Mouse (Mus musculus): ENCODE data around the gene Ska3. TPM values are rescaled to one million over a fixed set of nuclear protein-coding genes. Genes with fewer than 3 reads are reported as not detected.

The Ska3 gene
- polyA plus RNA-seq, 1 experiment from 2014 or later: 30.1 TPM

- no peak overlapping the region for H3K9ac ChIP-seq
- H3K36me3 ChIP-seq: no peaks in the 10 kb centered on the region
- H3K27ac ChIP-seq: no peak overlapping the region
- no peaks in the 10 kb centered on the region; the same call in 1 of the 2 replicates for H3K27me3 ChIP-seq (replicated peaks)
- 78% methylated on average over 9 of the region's 9 CpGs for WGBS (ENCODE audit: insufficient replicate concordance)
- H3K9me3 ChIP-seq (replicated peaks): no peaks in the 10 kb centered on the region
- no peak overlapping the region for H3K4me2 ChIP-seq
- no peak for ATAC-seq
- no peaks in the 10 kb centered on the region for H3K4me1 ChIP-seq
- no peak overlapping the region for H3K4me3 ChIP-seq
Measured at GRCm38 (mm10) chr14:57789759-57790158, 36.2 kb downstream of the Ska3 start.

GRCm38 (mm10) chr14:57789311-57789710 lies 36.7 kb downstream of the Ska3 start:
- H3K9me3 ChIP-seq (replicated peaks): no peaks in the 10 kb centered on the region
- no peaks in the 10 kb centered on the region for H3K36me3 ChIP-seq
- H3K4me1 ChIP-seq: no peaks in the 10 kb centered on the region
- ATAC-seq: no peak
- WGBS (ENCODE audit: insufficient replicate concordance): 78% methylated on average over 2 of the region's 2 CpGs
- no peak overlapping the region for H3K4me3 ChIP-seq
- no peaks in the 10 kb centered on the region; the same call in 1 of the 2 replicates for H3K27me3 ChIP-seq (replicated peaks)
- H3K4me2 ChIP-seq: no peak overlapping the region
- no peak overlapping the region for H3K27ac ChIP-seq
- no peak overlapping the region for H3K9ac ChIP-seq

GRCm38 (mm10) chr14:57787406-57787805 lies 38.6 kb downstream of the Ska3 start:
- Histone ChIP-seq H3K4me1 (no peaks in the 10 kb centered on the region), H3K9ac (no peak overlapping the region), H3K27me3 (replicated peaks) (no peaks in the 10 kb centered on the region; the same call in 1 of the 2 replicates), H3K4me2 (no peak overlapping the region), H3K9me3 (replicated peaks) (no peaks in the 10 kb centered on the region), H3K27ac (no peak overlapping the region), H3K4me3 (no peak overlapping the region), H3K36me3 (no peaks in the 10 kb centered on the region)
- no peak for ATAC-seq
- 51% methylated on average over 4 of the region's 4 CpGs for WGBS (ENCODE audit: insufficient replicate concordance)

GRCm38 (mm10) chr14:57772157-57772815 lies 53.7 kb downstream of the Ska3 start:
- H3K27ac ChIP-seq: no peak overlapping the region
- H3K4me3 ChIP-seq: no peak overlapping the region
- H3K27me3 ChIP-seq (replicated peaks): no peaks in the 10 kb centered on the region
- no peak overlapping the region for H3K4me2 ChIP-seq
- no peak for ATAC-seq
- 41% methylated on average over 6 of the region's 6 CpGs for WGBS (ENCODE audit: insufficient replicate concordance)
- H3K9ac ChIP-seq: no peak overlapping the region
- H3K9me3 ChIP-seq (replicated peaks): no peaks in the 10 kb centered on the region
- no peaks in the 10 kb centered on the region for H3K36me3 ChIP-seq
- no peaks in the 10 kb centered on the region for H3K4me1 ChIP-seq

- Histone ChIP-seq H3K4me2 (no peak overlapping the region), H3K27me3 (replicated peaks) (no peaks in the 10 kb centered on the region), H3K27ac (no peak overlapping the region), H3K9ac (no peak overlapping the region), H3K9me3 (replicated peaks) (no peaks in the 10 kb centered on the region), H3K4me1 (no peaks in the 10 kb centered on the region), H3K36me3 (no peaks in the 10 kb centered on the region), H3K4me3 (no peak overlapping the region)
- whole genome bisulfite sequencing (ENCODE audit: insufficient replicate concordance): 71% methylated on average over 5 of the region's 5 CpGs
- ATAC-seq: no peak
Measured at GRCm38 (mm10) chr14:57769102-57769501, 56.9 kb downstream of the Ska3 start.

GRCm38 (mm10) chr14:57760447-57761412 lies 65.3 kb downstream of the Ska3 start:
- ATAC-seq: no peak
- no peak overlapping the region for H3K9ac ChIP-seq
- H3K4me1 ChIP-seq: peaks cover 23% of the 10 kb centered on the region
- no peaks in the 10 kb centered on the region for H3K36me3 ChIP-seq
- 70% methylated on average over 10 of the region's 10 CpGs for WGBS (ENCODE audit: insufficient replicate concordance)
- no peak overlapping the region for H3K4me3 ChIP-seq
- H3K27me3 ChIP-seq (replicated peaks): no peaks in the 10 kb centered on the region; the same call in 1 of the 2 replicates
- no peak overlapping the region for H3K27ac ChIP-seq
- H3K9me3 ChIP-seq (replicated peaks): no peaks in the 10 kb centered on the region
- no peak overlapping the region for H3K4me2 ChIP-seq

GRCm38 (mm10) chr14:57758237-57758636 lies 67.7 kb downstream of the Ska3 start, which contains the start of gene Lats2:
TSS of gene Lats2 (minus strand) at chr14:57758388.
- no peaks in the 10 kb centered on the region for H3K9me3 ChIP-seq (replicated peaks)
- no peaks in the 10 kb centered on the region; the same call in 1 of the 2 replicates for H3K27me3 ChIP-seq (replicated peaks)
- WGBS (ENCODE audit: insufficient replicate concordance): 79% methylated on average over 4 of the region's 4 CpGs
- no peak within 1 kb of the TSS for H3K4me3 ChIP-seq
- ATAC-seq: no peak
- H3K9ac ChIP-seq: 0 out of 2 replicates have a peak within 1 kb of the TSS, but pooled peaks have one; percentile 10
- H3K4me1 ChIP-seq: peaks cover 46% of the 10 kb centered on the region
- H3K27ac ChIP-seq: no peak within 1 kb of the TSS
- no peak within 1 kb of the TSS for H3K4me2 ChIP-seq
- H3K36me3 ChIP-seq: no peaks in the 10 kb centered on the region

Small RNA genes lying within 50 kb of the gene (microRNA-seq; reads per million reads assigned to microRNA genes)
- gene Mir3077: 1.1 reads per million

Other genes with a start within 250 kb of the Ska3 start
- 28.9 and 29.3 TPM in 2 replicates for gene Xpo4, start 160.8 kb downstream of the Ska3 start, polyA plus RNA-seq (2016; fragmentation: Nextera tagmentation; extraction: Ambion mirVana)
- gene Gm49361, start 80.1 kb downstream of the Ska3 start, polyA plus RNA-seq (2016; fragmentation: Nextera tagmentation; extraction: Ambion mirVana): not detected in 2 replicates
- gene Lats2, start 67.8 kb downstream of the Ska3 start, polyA plus RNA-seq (2016; fragmentation: Nextera tagmentation; extraction: Ambion mirVana): 6.6 and 7.3 TPM in 2 replicates
- gene Sap18, start 28.0 kb downstream of the Ska3 start, polyA plus RNA-seq (2016; fragmentation: Nextera tagmentation; extraction: Ambion mirVana): 14.5 and 16.1 TPM in 2 replicates
- gene Mrpl57, start within 50 bp of the Ska3 start, polyA plus RNA-seq (2016; fragmentation: Nextera tagmentation; extraction: Ambion mirVana): 193 and 200 TPM in 2 replicates
- 17.5 and 18.4 TPM in 2 replicates for gene Zdhhc20, start 64.1 kb upstream of the Ska3 start, polyA plus RNA-seq (2016; fragmentation: Nextera tagmentation; extraction: Ambion mirVana)
- gene Micu2, start 173.1 kb upstream of the Ska3 start, polyA plus RNA-seq (2016; fragmentation: Nextera tagmentation; extraction: Ambion mirVana): 49.9 and 51.5 TPM in 2 replicates
- 0.83 and 0.98 TPM in 2 replicates for gene Fgf9, start 244.4 kb upstream of the Ska3 start, polyA plus RNA-seq (2016; fragmentation: Nextera tagmentation; extraction: Ambion mirVana)